Mouse (Mus musculus): Measurements from ENCODE around the gene Chpf2. TPM values are rescaled to one million over a fixed set of nuclear protein-coding genes. Genes with fewer than 3 reads are reported as not detected.

Gene Chpf2
- polyA plus RNA-seq, 1 experiment from 2014 or later: 23.0 TPM

DNA sequence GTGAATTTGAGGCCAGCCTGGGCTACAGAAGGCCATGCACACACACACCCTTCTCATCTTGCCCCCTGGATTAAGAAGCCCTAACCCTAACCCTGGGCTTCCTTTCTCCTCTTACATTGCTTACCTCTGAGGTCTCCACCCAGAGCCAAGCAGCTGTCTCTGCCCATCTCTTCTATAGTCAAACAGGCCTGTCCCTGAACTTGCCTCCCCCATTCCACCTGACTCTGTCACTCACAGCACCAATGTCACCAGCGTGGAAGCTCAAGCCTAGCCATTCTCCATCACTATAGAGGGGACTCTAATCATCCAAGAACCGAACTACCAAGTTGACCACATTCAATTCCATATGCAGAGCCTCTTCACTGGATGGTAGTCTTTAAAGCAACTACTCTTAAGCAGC, 13.7 kb downstream of the Chpf2 start:
- H3K4me3 ChIP-seq: peak overlapping the region; percentile 70
- 0 out of 2 replicates have a peak overlapping the region, but pooled peaks have one; percentile 90 for H3K9ac ChIP-seq
- ATAC-seq (ENCODE audit: insufficient number of reproducible peaks, insufficient read depth, low FRiP score, low TSS enrichment): no peak
- H3K9me3 ChIP-seq: no peaks in the 10 kb centered on the region
- H3K4me1 ChIP-seq: peaks cover 59% of the 10 kb centered on the region
- H3K4me2 ChIP-seq (replicated peaks): peak overlapping the region; percentile 73
- WGBS: 54% methylated on average over 2 of the region's 2 CpGs
- H3K36me3 ChIP-seq: peaks cover 7% of the 10 kb centered on the region
- peak overlapping the region; percentile 100; the same call in 1 of the 2 replicates for H3K27ac ChIP-seq
- no peaks in the 10 kb centered on the region for H3K27me3 ChIP-seq

GRCm38 (mm10) chr5:24601071-24601835, 14.7 kb downstream of the Chpf2 start:
- H3K4me2 ChIP-seq (replicated peaks): peak overlapping the region; percentile 73

GRCm38 (mm10) chr5:24601911-24602750, 15.6 kb downstream of the Chpf2 start:
- 0 out of 2 replicates have a peak, but pooled peaks have one; percentile 2 for ATAC-seq (ENCODE audit: insufficient number of reproducible peaks, insufficient read depth, low FRiP score, low TSS enrichment)
- Histone ChIP-seq H3K9ac (peak overlapping the region; percentile 90), H3K4me3 (peak overlapping the region; percentile 70), H3K4me1 (peaks cover 67% of the 10 kb centered on the region), H3K27ac (peak overlapping the region; percentile 100), H3K9me3 (no peaks in the 10 kb centered on the region), H3K36me3 (no peaks in the 10 kb centered on the region), H3K27me3 (no peaks in the 10 kb centered on the region), H3K4me2 (replicated peaks) (peak overlapping the region; percentile 73)
- WGBS: under 1% methylated on average over 70 of the region's 73 CpGs

More at GRCm38 (mm10) chr5:24601071-24601835, 14.7 kb downstream of the Chpf2 start:
- Histone ChIP-seq H3K27ac (peak overlapping the region; percentile 100), H3K9ac (peak overlapping the region; percentile 90), H3K36me3 (no peaks in the 10 kb centered on the region), H3K27me3 (no peaks in the 10 kb centered on the region), H3K4me3 (peak overlapping the region; percentile 70), H3K4me1 (peaks cover 68% of the 10 kb centered on the region), H3K9me3 (no peaks in the 10 kb centered on the region)
- ATAC-seq (ENCODE audit: insufficient number of reproducible peaks, insufficient read depth, low FRiP score, low TSS enrichment): no peak
- under 1% methylated on average over 33 of the region's 33 CpGs for WGBS

DNA sequence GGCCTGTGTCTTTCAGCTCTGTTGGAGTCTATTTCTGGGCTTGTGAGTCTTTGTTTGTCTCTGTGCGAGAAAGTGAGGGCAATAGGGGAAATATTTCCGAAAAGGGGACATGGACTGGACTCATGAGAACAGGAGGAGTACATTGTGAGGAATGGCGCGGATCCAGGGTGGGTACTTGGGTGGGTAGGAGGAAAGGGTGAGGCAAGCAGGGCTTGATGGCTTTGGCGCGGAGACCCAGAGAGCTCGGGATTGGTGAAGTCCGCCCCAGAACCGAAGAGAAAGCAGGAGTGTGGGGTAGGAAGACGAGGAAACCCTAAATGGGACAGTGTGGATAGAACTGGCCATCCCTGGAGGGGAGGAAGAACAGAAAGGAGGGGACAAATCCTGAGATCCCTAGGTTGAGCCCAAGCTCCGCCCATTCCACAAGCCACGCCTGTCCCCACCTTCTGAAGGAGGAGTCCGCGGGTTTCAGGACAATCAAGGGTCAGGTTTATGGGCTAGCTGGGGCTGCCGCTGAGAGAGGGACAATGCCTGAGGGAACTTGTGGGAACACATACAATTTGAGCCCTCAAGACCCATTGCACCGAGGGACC, 16.3 kb downstream of the Chpf2 start:
- peak overlapping the region; percentile 90 for H3K9ac ChIP-seq
- peak overlapping the region; percentile 100 for H3K27ac ChIP-seq
- H3K4me2 ChIP-seq (replicated peaks): peak overlapping the region; percentile 73
- no peaks in the 10 kb centered on the region for H3K9me3 ChIP-seq
- no peaks in the 10 kb centered on the region for H3K36me3 ChIP-seq
- no peaks in the 10 kb centered on the region for H3K27me3 ChIP-seq
- peaks cover 64% of the 10 kb centered on the region for H3K4me1 ChIP-seq
- peak overlapping the region; percentile 70 for H3K4me3 ChIP-seq
- ATAC-seq (ENCODE audit: insufficient number of reproducible peaks, insufficient read depth, low FRiP score, low TSS enrichment): peak; percentile 25; the same call in 1 of the 2 replicates
- WGBS: under 1% methylated on average over 16 of the region's 16 CpGs

GRCm38 (mm10) chr5:24603431-24604010, 17.0 kb downstream of the Chpf2 start:
- WGBS: 52% methylated on average over 8 of the region's 8 CpGs
- H3K4me1 ChIP-seq: peaks cover 57% of the 10 kb centered on the region
- no peak overlapping the region for H3K4me3 ChIP-seq
- no peaks in the 10 kb centered on the region for H3K27me3 ChIP-seq
- no peak overlapping the region for H3K9ac ChIP-seq
- H3K27ac ChIP-seq: peak overlapping the region; percentile 100
- no peaks in the 10 kb centered on the region for H3K9me3 ChIP-seq
- ATAC-seq (ENCODE audit: insufficient number of reproducible peaks, insufficient read depth, low FRiP score, low TSS enrichment): no peak
- H3K36me3 ChIP-seq: no peaks in the 10 kb centered on the region
- H3K4me2 ChIP-seq (replicated peaks): peak overlapping the region; percentile 73

GRCm38 (mm10) chr5:24604080-24604655, 17.6 kb downstream of the Chpf2 start:
- Histone ChIP-seq H3K9me3 (no peaks in the 10 kb centered on the region), H3K27ac (peak overlapping the region; percentile 100), H3K9ac (peak overlapping the region; percentile 82), H3K27me3 (no peaks in the 10 kb centered on the region), H3K4me1 (peaks cover 50% of the 10 kb centered on the region), H3K4me2 (replicated peaks) (peak overlapping the region; percentile 73), H3K36me3 (no peaks in the 10 kb centered on the region), H3K4me3 (peak overlapping the region; percentile 58)
- WGBS: 19% methylated on average over 12 of the region's 12 CpGs
- ATAC-seq (ENCODE audit: insufficient number of reproducible peaks, insufficient read depth, low FRiP score, low TSS enrichment): peak; percentile 1; the same call in 1 of the 2 replicates

GRCm38 (mm10) chr5:24604656-24605100, 18.1 kb downstream of the Chpf2 start:
- H3K4me1 ChIP-seq: peaks cover 45% of the 10 kb centered on the region
- H3K4me3 ChIP-seq: peak overlapping the region; percentile 58
- peak overlapping the region; percentile 82 for H3K9ac ChIP-seq
- H3K9me3 ChIP-seq: no peaks in the 10 kb centered on the region
- peak overlapping the region; percentile 100 for H3K27ac ChIP-seq
- H3K36me3 ChIP-seq: no peaks in the 10 kb centered on the region
- no peaks in the 10 kb centered on the region for H3K27me3 ChIP-seq
- under 1% methylated on average over 45 of the region's 46 CpGs for WGBS
- peak; percentile 54 for ATAC-seq (ENCODE audit: insufficient number of reproducible peaks, insufficient read depth, low FRiP score, low TSS enrichment)
- H3K4me2 ChIP-seq (replicated peaks): peak overlapping the region; percentile 73

DNA sequence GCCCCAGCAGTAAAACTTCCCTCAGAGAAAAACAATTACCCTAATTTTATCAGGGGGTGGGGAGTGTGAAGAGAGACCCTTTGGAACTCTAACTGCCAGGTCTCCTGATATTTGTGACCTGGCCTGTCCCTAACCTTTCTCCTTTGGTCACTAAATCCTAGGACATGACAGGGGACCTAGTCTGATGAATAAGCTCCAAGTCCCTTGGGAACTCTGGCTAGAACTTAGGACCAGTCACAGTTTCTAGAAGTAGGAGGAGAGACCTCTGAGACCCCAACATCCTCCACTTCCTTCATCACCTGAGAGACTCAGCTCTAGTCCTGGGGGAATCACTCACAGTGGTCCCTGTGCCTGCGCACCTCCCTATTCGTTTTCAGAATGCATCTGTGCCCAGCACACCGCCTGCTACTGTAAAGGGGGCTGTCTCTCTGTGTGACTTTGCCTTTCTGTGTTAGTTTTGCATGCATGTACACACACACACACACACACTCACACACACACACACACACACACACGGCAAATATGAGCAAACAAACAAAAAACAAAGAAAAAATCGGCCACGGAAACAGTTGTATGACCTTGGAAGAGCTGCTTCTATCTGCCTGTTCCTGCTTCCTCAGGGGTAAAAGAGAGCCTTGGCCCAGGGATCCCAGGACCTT, 18.9 kb downstream of the Chpf2 start:
- peak overlapping the region; percentile 58 for H3K4me3 ChIP-seq
- peak overlapping the region; percentile 100 for H3K27ac ChIP-seq
- H3K4me2 ChIP-seq (replicated peaks): peak overlapping the region; percentile 73
- H3K9ac ChIP-seq: peak overlapping the region; percentile 82
- WGBS: 5% methylated on average over 6 of the region's 6 CpGs
- H3K36me3 ChIP-seq: no peaks in the 10 kb centered on the region
- H3K27me3 ChIP-seq: no peaks in the 10 kb centered on the region
- H3K4me1 ChIP-seq: peaks cover 41% of the 10 kb centered on the region
- no peaks in the 10 kb centered on the region for H3K9me3 ChIP-seq
- ATAC-seq (ENCODE audit: insufficient number of reproducible peaks, insufficient read depth, low FRiP score, low TSS enrichment): no peak

DNA sequence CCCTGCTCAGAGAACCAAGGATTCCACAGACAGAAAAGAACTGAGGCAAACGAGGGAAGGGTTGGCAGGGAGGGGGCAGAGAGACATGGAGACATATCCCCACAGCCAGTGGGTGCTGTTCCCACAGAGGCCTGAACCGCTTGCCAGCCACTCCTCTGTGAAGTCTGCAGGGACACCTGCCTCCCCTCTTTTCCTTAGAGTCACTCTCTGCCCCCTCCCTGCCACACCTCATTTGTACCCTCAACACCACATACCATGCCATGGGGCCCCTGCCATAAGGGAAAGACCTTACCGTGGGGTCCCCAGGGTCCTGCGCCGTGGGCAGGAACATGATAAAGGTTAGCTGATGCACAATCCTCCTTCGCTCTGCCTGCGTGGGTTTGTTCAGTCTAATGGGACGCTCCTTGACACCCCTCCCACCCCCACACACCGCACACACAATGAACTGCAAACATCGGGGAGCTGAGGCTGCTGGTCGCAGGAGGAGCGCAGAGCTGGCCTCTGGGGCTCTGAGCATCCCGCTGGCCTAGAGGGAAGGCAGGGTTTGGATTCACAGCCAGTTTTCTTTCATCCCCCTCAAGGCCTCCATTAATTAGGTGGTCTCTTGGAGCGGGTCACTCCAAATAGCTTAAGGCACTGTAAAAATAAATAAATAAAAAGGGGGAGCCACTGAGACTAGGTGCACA, 19.6 kb downstream of the Chpf2 start:
- Histone ChIP-seq H3K4me1 (peaks cover 35% of the 10 kb centered on the region), H3K4me3 (peak overlapping the region; percentile 58; the same call in 1 of the 2 replicates), H3K9ac (peak overlapping the region; percentile 82), H3K4me2 (replicated peaks) (peak overlapping the region; percentile 73), H3K27me3 (no peaks in the 10 kb centered on the region), H3K36me3 (no peaks in the 10 kb centered on the region), H3K27ac (peak overlapping the region; percentile 100), H3K9me3 (no peaks in the 10 kb centered on the region)
- 24% methylated on average over 14 of the region's 14 CpGs for WGBS
- no peak for ATAC-seq (ENCODE audit: insufficient number of reproducible peaks, insufficient read depth, low FRiP score, low TSS enrichment)

GRCm38 (mm10) chr5:24609388-24609787, 22.8 kb downstream of the Chpf2 start:
- no peaks in the 10 kb centered on the region for H3K9me3 ChIP-seq
- no peaks in the 10 kb centered on the region for H3K36me3 ChIP-seq
- no peak overlapping the region for H3K9ac ChIP-seq
- peaks cover 28% of the 10 kb centered on the region for H3K4me1 ChIP-seq
- WGBS: 58% methylated on average over 5 of the region's 5 CpGs
- ATAC-seq (ENCODE audit: insufficient number of reproducible peaks, insufficient read depth, low FRiP score, low TSS enrichment): no peak
- no peak overlapping the region for H3K4me2 ChIP-seq (replicated peaks)
- H3K27ac ChIP-seq: no peak overlapping the region
- H3K4me3 ChIP-seq: no peak overlapping the region
- H3K27me3 ChIP-seq: no peaks in the 10 kb centered on the region
